Mouse (Mus musculus) spleen, adult 2 months (tissue): ENCODE results near the gene AI661453.

ENCODE experiments used
- CTCF ChIP-seq: fragments of 200-500 bp; IDR thresholded peaks from 2 replicates; pipeline ENCODE4 v1.5.1; 2011; ENCODE audit warnings: mild to moderate bottlenecking, inconsistent platforms; ENCODE audit not compliant: insufficient read depth, insufficient read length, insufficient replicate concordance; ENCODE audit errors: extremely low read depth
- POLR2A ChIP-seq: fragments of 200-500 bp; IDR thresholded peaks from 2 replicates; pipeline ENCODE4 v1.6.1; 2011; ENCODE audit warnings: low read depth, low read length, inconsistent platforms

- TF ChIP-seq CTCF: no peak
- no peak for TF ChIP-seq POLR2A
Measured at GRCm38 (mm10) chr17:47466284-47466683, 29.9 kb downstream of the AI661453 start.
